ENCODE assay signal across 9 mouse cellular contexts in genomic region chr4:137484586-137484985, GRCm38 (mm10). TPM values are rescaled to one million over a fixed set of nuclear protein-coding genes. Genes with fewer than 3 reads are reported as not detected.
A peak's percentile ranks its signal among the peaks of the same experiment; 100 is the strongest.
DNase-seq lines count a peak whose midpoint lies in the region; ATAC-seq and TF ChIP-seq lines count a peak whose summit lies in the region.
"Had no signal": no experiment of that assay in that cellular context is flagged by ENCODE, and none has a peak within 500 bp of the region (broad histone marks: within the 10 kb centered on the region; RNA-seq: fewer than 3 reads in every experiment).

No protein-coding gene starts in this region.

- TF ChIP-seq EP300 in heart, postnatal 0 days (IDR thresholded peaks at IDR 0.05; ENCODE audit: low read depth) = no peak

- WGBS in liver, adult 2 months = 13% methylated on average over 7 of the region's 7 CpGs
- WGBS in heart, postnatal 0 days = 19% methylated on average over 7 of the region's 7 CpGs
- 74% methylated on average over 7 of the region's 7 CpGs for WGBS in stomach, embryonic 14.5 days
- 67% methylated on average over 7 of the region's 7 CpGs for WGBS in midbrain, embryonic 16.5 days

- H3K79me2 ChIP-seq in liver, adult 2 months (ENCODE audit: control insufficient read depth, insufficient read depth, low read length) = no peaks in the 10 kb centered on the region

- H3K4me2 ChIP-seq in heart, postnatal 0 days (ENCODE audit: low read depth, low read length) = no peak overlapping the region
- no peak overlapping the region for H3K4me2 ChIP-seq in stomach, embryonic 14.5 days (replicated peaks; ENCODE audit: low read depth, low read length)
- no peak overlapping the region for H3K4me2 ChIP-seq in midbrain, embryonic 16.5 days (ENCODE audit: low read length)

- no peaks in the 10 kb centered on the region for H3K9me3 ChIP-seq in heart, postnatal 0 days (replicated peaks; ENCODE audit: control insufficient read depth, low read length)
- H3K9me3 ChIP-seq in stomach, embryonic 14.5 days (ENCODE audit: control insufficient read depth, low read depth, low read length) = no peaks in the 10 kb centered on the region
- no peaks in the 10 kb centered on the region for H3K9me3 ChIP-seq in midbrain, embryonic 16.5 days (replicated peaks; ENCODE audit: control insufficient read depth, low read length, poor library complexity, severe bottlenecking)

- no peaks in the 10 kb centered on the region for H3K36me3 ChIP-seq in liver, adult 2 months (ENCODE audit: control insufficient read depth, insufficient read depth, low read length)
- H3K36me3 ChIP-seq in heart, postnatal 0 days (replicated peaks; ENCODE audit: control insufficient read depth, insufficient read depth, low read length) = no peaks in the 10 kb centered on the region
- no peaks in the 10 kb centered on the region for H3K36me3 ChIP-seq in stomach, embryonic 14.5 days (ENCODE audit: control insufficient read depth, insufficient read depth, low read length)
- H3K36me3 ChIP-seq in midbrain, embryonic 16.5 days (ENCODE audit: control insufficient read depth, insufficient read depth, low read length) = no peaks in the 10 kb centered on the region

- peaks cover 14% of the 10 kb centered on the region for H3K4me1 ChIP-seq in liver, adult 2 months (ENCODE audit: control insufficient read depth, insufficient read depth, low read length)
- peaks cover 89% of the 10 kb centered on the region for H3K4me1 ChIP-seq in heart, postnatal 0 days (ENCODE audit: control insufficient read depth, insufficient read depth)
- H3K4me1 ChIP-seq in stomach, embryonic 14.5 days (ENCODE audit: control insufficient read depth, insufficient read depth, low read length) = peaks cover 88% of the 10 kb centered on the region
- peaks cover 11% of the 10 kb centered on the region; the same call in 1 of the 2 replicates for H3K4me1 ChIP-seq in midbrain, embryonic 16.5 days (ENCODE audit: control insufficient read depth, insufficient read depth, low read length)

- no peak overlapping the region for H3K9ac ChIP-seq in liver, adult 2 months (ENCODE audit: low read depth, low read length)
- no peak overlapping the region for H3K9ac ChIP-seq in heart, postnatal 0 days (replicated peaks; ENCODE audit: low read depth, low read length)
- no peak overlapping the region for H3K9ac ChIP-seq in stomach, embryonic 14.5 days (replicated peaks; ENCODE audit: low read depth, low read length)
- no peak overlapping the region for H3K9ac ChIP-seq in midbrain, embryonic 16.5 days (ENCODE audit: low read depth, low read length)

- DNase-seq in liver, adult 2 months (ENCODE audit: extremely low read depth, low read depth, low spot score) = peak; percentile 67
- DNase-seq in liver = no peak
- peak; percentile 85 to 89 for DNase-seq in cerebellum, adult 18-20 months
- peak; percentile 60 for DNase-seq in heart, postnatal 0 days (ENCODE audit: low spot score)
- peak; percentile 90 to 91 for DNase-seq in kidney, postnatal 25 days
- DNase-seq in frontal cortex, postnatal 36 days (ENCODE audit: low spot score in 2 of 2) = no peak

- no peak overlapping the region; the same call in 1 of the 2 replicates for H3K27ac ChIP-seq in liver, adult 2 months (replicated peaks; ENCODE audit: insufficient read depth, low read depth, low read length)
- peak overlapping the region; percentile 97 for H3K27ac ChIP-seq in heart, postnatal 0 days (ENCODE audit: low read depth)
- H3K27ac ChIP-seq in stomach, embryonic 14.5 days (ENCODE audit: low read length) = peak overlapping the region; percentile 66; the same call in 1 of the 2 replicates
- H3K27ac ChIP-seq in midbrain, embryonic 16.5 days (ENCODE audit: low read length) = no peak overlapping the region

- no peak for ATAC-seq in heart, postnatal 0 days (ENCODE audit: insufficient read depth, low read depth)
- no peak for ATAC-seq in stomach, embryonic 14.5 days (ENCODE audit: insufficient number of reproducible peaks, insufficient read depth, low FRiP score, low read depth)
- no peak; the same call in 1 of the 2 replicates for ATAC-seq in midbrain, embryonic 16.5 days

- TF ChIP-seq POLR2A in liver, adult 2 months (IDR thresholded peaks at IDR 0.05; ENCODE audit: extremely low read depth, insufficient read depth, low read length) = no peak

- no peaks in the 10 kb centered on the region for H3K27me3 ChIP-seq in liver, adult 2 months (ENCODE audit: control insufficient read depth, insufficient read depth, low read length)
- H3K27me3 ChIP-seq in heart, postnatal 0 days (ENCODE audit: control insufficient read depth, insufficient read depth, low read length) = no peaks in the 10 kb centered on the region
- H3K27me3 ChIP-seq in stomach, embryonic 14.5 days (ENCODE audit: control insufficient read depth, insufficient read depth, low read length) = no peaks in the 10 kb centered on the region
- H3K27me3 ChIP-seq in midbrain, embryonic 16.5 days (ENCODE audit: control insufficient read depth, insufficient read depth, low read depth, low read length) = no peaks in the 10 kb centered on the region

- H3K4me3 ChIP-seq in liver, adult 2 months (ENCODE audit: insufficient read depth, low read depth, low read length) = no peak overlapping the region
- no peak overlapping the region for H3K4me3 ChIP-seq in heart, postnatal 0 days (ENCODE audit: low read depth, low read length)
- H3K4me3 ChIP-seq in stomach, embryonic 14.5 days (ENCODE audit: low read depth, low read length) = no peak overlapping the region
- H3K4me3 ChIP-seq in midbrain, embryonic 16.5 days (ENCODE audit: low read depth, low read length) = no peak overlapping the region

- TF ChIP-seq CTCF in liver, adult 2 months (IDR thresholded peaks at IDR 0.05; ENCODE audit: low read depth, low read length) = no peak
- no peak for TF ChIP-seq CTCF in heart, postnatal 0 days (IDR thresholded peaks at IDR 0.05; ENCODE audit: low read depth)

RNA-seq across cellular contexts. Expression of gene Hspg2, which starts 16.0 kb away (rescaled TPM):
- total RNA-seq in liver, adult 2 months (2014; rRNA removed) = 7.2 and 11.8 TPM in 2 replicates
- polyA plus RNA-seq in liver, adult 2 months (2012; rRNA removed) = 7.2 and 7.6 TPM in 2 replicates
- 473 and 516 TPM in 2 replicates for total RNA-seq in heart, postnatal 0 days (2014; rRNA removed; ENCODE audit: low replicate concordance)
- polyA plus RNA-seq in heart, postnatal 0 days (2015; fragmentation: Nextera tagmentation; extraction: Ambion mirVana) = 41.2 and 42.4 TPM in 2 replicates
- polyA plus RNA-seq in stomach, embryonic 14.5 days (2014; fragmentation: Nextera tagmentation; extraction: Ambion mirVana) = 42.6 and 44.1 TPM in 2 replicates
- polyA plus RNA-seq in midbrain, embryonic 16.5 days (2015; fragmentation: Nextera tagmentation; extraction: Ambion mirVana) = 3.4 and 3.6 TPM in 2 replicates

RNA-seq across cellular contexts. Expression of gene 1700013G24Rik, which starts 31.5 kb away (rescaled TPM):
- not detected in 2 replicates for total RNA-seq in liver, adult 2 months (2014; rRNA removed)
- polyA plus RNA-seq in liver, adult 2 months (2012; rRNA removed) = 0.09 TPM in 1 of 2 replicates, not detected in the other
- total RNA-seq in heart, postnatal 0 days (2014; rRNA removed; ENCODE audit: low replicate concordance) = not detected in 2 replicates
- not detected in 2 replicates for polyA plus RNA-seq in heart, postnatal 0 days (2015; fragmentation: Nextera tagmentation; extraction: Ambion mirVana)
- polyA plus RNA-seq in stomach, embryonic 14.5 days (2014; fragmentation: Nextera tagmentation; extraction: Ambion mirVana) = not detected in 2 replicates
- polyA plus RNA-seq in midbrain, embryonic 16.5 days (2015; fragmentation: Nextera tagmentation; extraction: Ambion mirVana) = not detected in 2 replicates
- polyA plus RNA-seq: embryonic facial prominence, embryonic 11.5 days had no signal

RNA-seq across cellular contexts. Expression of gene Cela3b, which starts 54.2 kb away (rescaled TPM):
- 16.6 and 59.5 TPM in 2 replicates for total RNA-seq in liver, adult 2 months (2014; rRNA removed)
- 0.42 and 1.0 TPM in 2 replicates for polyA plus RNA-seq in liver, adult 2 months (2012; rRNA removed)
- not detected in 2 replicates for total RNA-seq in heart, postnatal 0 days (2014; rRNA removed; ENCODE audit: low replicate concordance)
- polyA plus RNA-seq in heart, postnatal 0 days (2015; fragmentation: Nextera tagmentation; extraction: Ambion mirVana) = not detected in 2 replicates
- polyA plus RNA-seq in stomach, embryonic 14.5 days (2014; fragmentation: Nextera tagmentation; extraction: Ambion mirVana) = 1.0 TPM in 1 of 2 replicates, not detected in the other
- polyA plus RNA-seq in midbrain, embryonic 16.5 days (2015; fragmentation: Nextera tagmentation; extraction: Ambion mirVana) = not detected in 2 replicates
- polyA plus RNA-seq: embryonic facial prominence, embryonic 11.5 days had no signal

Comparison
In these comparisons a context has a peak if more than half of its experiments do, and no peak if none do; other contexts are left out.
1. DNase-seq: peak in liver, adult 2 months (single experiment), cerebellum, adult 18-20 months (2 of 2), heart, postnatal 0 days (single experiment) and kidney, postnatal 25 days (2 of 2); none in liver (single experiment) and frontal cortex, postnatal 36 days (0 of 2).
2. H3K27ac ChIP-seq: peak in heart, postnatal 0 days (single experiment) and stomach, embryonic 14.5 days (single experiment); none in liver, adult 2 months (single experiment) and midbrain, embryonic 16.5 days (single experiment).